Mouse (Mus musculus) ES-E14 (cell line): ENCODE measurements around the gene Vma21. TPM values are rescaled to one million over a fixed set of nuclear protein-coding genes. Genes with fewer than 3 reads are reported as not detected.
A peak's percentile ranks its signal among the peaks of the same experiment; 100 is the strongest.

Source experiments
- DNase-seq: peaks from one replicate; pipeline ENCODE4 v3.0.0-alpha.2; 2013; ENCODE audit warnings: low read depth, low spot score
- H3K27ac ChIP-seq: 2 replicates; pipeline ENCODE4 v1.5.1; 2012; ENCODE audit warnings: low read depth, mild to moderate bottlenecking, low read length, moderate library complexity, mixed read lengths; ENCODE audit not compliant: poor library complexity, insufficient read depth, severe bottlenecking
- H3K36me3 ChIP-seq: 2 replicates; pipeline ENCODE4 v1.6.1; 2012; ENCODE audit warnings: mild to moderate bottlenecking, low read length, moderate library complexity, mixed read lengths; ENCODE audit not compliant: control insufficient read depth, poor library complexity, insufficient read depth, severe bottlenecking
- H3K4me1 ChIP-seq, 2 experiments: fragments of 150-350 bp in 1 of 2; sonication (generic) in 1 of 2; 2 replicates each; pipeline ENCODE4 v1.6.1; 2012; ENCODE audit warnings: low read length in 2 of 2, mild to moderate bottlenecking in 1 of 2, mixed read lengths in 1 of 2; ENCODE audit not compliant: control insufficient read depth in 2 of 2, insufficient read depth in 2 of 2, poor library complexity in 1 of 2
- H3K4me3 ChIP-seq, 2 experiments: fragments of 150-350 bp in 1 of 2; sonication (generic) in 1 of 2; 2 replicates each; pipeline ENCODE4 v1.5.1; 2012; ENCODE audit warnings: low read length in 2 of 2, low read depth in 1 of 2, mild to moderate bottlenecking in 1 of 2, mixed read lengths in 1 of 2; ENCODE audit not compliant: insufficient read depth in 1 of 2, poor library complexity in 1 of 2, severe bottlenecking in 1 of 2
- H3K9ac ChIP-seq: 2 replicates; pipeline ENCODE4 v1.6.1; 2012; ENCODE audit warnings: low read depth, mild to moderate bottlenecking, low read length, mixed read lengths; ENCODE audit not compliant: poor library complexity, insufficient read depth, severe bottlenecking
- H3K9me3 ChIP-seq: fragments of 150-350 bp; sonication (generic); 2 replicates; pipeline ENCODE4 v1.6.1; 2012; ENCODE audit warnings: low read depth, mild to moderate bottlenecking, low read length; ENCODE audit not compliant: control insufficient read depth, insufficient read depth
- CHD2 ChIP-seq: IDR thresholded peaks from 2 replicates; pipeline ENCODE4 v1.6.1; 2014; ENCODE audit warnings: mild to moderate bottlenecking, low read depth, low read length, inconsistent platforms
- HCFC1 ChIP-seq: IDR thresholded peaks from 2 replicates; pipeline ENCODE4 v1.6.1; 2012; ENCODE audit warnings: low read length, inconsistent platforms, borderline replicate concordance; ENCODE audit not compliant: insufficient read depth
- MAFK ChIP-seq: IDR thresholded peaks from 2 replicates; pipeline ENCODE4 v1.6.1; 2014; ENCODE audit warnings: mild to moderate bottlenecking, low read depth, low read length, inconsistent platforms; ENCODE audit not compliant: insufficient read depth
- ZC3H11A ChIP-seq: IDR thresholded peaks from 2 replicates; pipeline ENCODE4 v1.6.1; 2012; ENCODE audit warnings: low read depth, mild to moderate bottlenecking, inconsistent platforms, low read length, borderline replicate concordance
- ZNF384 ChIP-seq: IDR thresholded peaks from 2 replicates; pipeline ENCODE4 v1.6.1; 2012; ENCODE audit warnings: low read depth, low read length, inconsistent platforms
- in situ Hi-C, 2 experiments: fragments of 600-800 bp; cut with MboI; formaldehyde crosslinking; loops; one replicate each; pipeline ENCODE4 v1.15.1; 2025; ENCODE audit warnings: low sequenced_read_pairs in 2 of 2, inconsistent platforms in 1 of 2; ENCODE audit not compliant: unreplicated experiment in 2 of 2
- total RNA-seq: library from RNA; depleted of rRNA; stranded (reverse); fragments of 300-350 nt; gene quantifications from 2 replicates; pipeline ENCODE4 v1.2.3, GENCODE M21; 2012

Vma21 gene
- total RNA-seq, 1 experiment = 7.5 TPM

DNA sequence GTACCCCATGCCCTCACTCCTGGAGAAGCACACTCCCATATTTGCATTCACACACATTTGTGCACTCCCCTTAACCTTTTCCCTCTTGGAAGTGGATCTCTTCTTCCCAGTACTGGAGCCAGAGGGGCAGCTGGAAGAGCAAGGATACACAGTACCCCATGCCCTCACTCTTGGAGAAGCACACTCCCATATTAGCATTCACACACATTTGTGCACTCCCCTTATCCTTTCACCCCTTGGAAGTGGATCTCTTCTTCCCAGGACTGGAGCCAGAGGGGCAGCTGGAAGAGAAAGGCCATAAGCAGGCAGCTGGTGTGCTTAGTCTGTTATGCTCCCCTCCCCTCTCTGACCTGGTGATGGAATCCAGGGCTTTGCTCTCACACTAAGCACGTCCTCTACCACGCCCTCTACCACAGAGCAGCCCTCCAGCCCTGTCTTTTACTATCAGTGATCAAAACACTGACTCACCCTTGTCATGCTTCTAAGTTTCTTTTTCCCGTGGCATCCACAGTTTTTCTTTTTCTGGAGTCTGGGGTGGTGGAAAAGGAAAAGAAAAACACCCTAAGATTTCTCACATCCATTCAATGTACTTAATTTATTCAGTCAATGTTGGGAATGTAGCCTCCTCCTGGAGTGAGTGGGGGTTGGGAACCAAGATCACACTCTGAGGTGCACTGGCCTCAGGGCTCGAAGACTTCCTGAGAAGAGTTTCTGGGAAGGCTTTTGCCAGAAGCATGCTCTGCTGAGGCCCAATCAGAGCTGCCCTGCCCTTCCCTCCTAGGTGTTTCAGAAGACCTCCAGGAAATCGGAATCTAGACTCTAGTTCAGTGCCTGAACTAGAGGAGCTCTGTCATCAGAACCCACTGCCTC is 3.5 kb upstream of the Vma21 start:
- in situ Hi-C loops = no loop called here
- Histone ChIP-seq H3K36me3 (no peaks in the 10 kb centered on the region), H3K9ac (no peak overlapping the region), H3K27ac (no peak overlapping the region; the same call in 1 of the 2 replicates), H3K4me1 (no peaks in the 10 kb centered on the region), H3K9me3 (no peaks in the 10 kb centered on the region), H3K4me3 (no peak overlapping the region)
- peak; percentile 13 for DNase-seq
- no peak for TF ChIP-seq MAFK
- no peak for TF ChIP-seq CHD2

DNA sequence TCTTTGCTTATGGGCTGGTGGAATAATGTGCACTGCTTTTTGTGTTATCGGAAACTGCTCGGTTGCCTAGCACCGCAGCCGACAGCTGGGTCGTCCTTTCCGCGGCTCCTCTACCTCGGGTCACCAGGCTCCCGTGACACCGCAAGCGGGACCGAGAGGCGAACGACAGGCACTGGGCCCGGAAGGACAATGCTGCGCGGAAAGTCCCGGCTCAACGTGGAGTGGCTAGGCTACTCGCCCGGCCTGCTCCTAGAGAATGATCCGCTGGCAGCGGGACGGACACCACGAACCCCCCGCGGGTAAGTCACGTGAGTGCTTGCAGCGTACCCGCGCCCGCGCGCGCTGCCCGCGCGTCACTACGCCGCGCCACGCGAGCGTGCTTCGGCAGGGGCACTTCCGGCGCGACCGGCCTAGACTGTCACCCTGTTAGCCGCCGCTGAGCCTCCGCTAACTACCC is 705 bp downstream of the Vma21 start:
- Histone ChIP-seq H3K27ac (no peak overlapping the region), H3K9ac (peak overlapping the region; percentile 93), H3K4me1 (no peaks in the 10 kb centered on the region), H3K4me3 (peak overlapping the region; percentile 83 to 96), H3K9me3 (no peaks in the 10 kb centered on the region), H3K36me3 (no peaks in the 10 kb centered on the region)
- peak; percentile 28 for DNase-seq
- in situ Hi-C loops = no loop called here
- TF ChIP-seq HCFC1 = peak; percentile 62; the same call in 1 of the 2 replicates
- TF ChIP-seq MAFK = no peak

DNA sequence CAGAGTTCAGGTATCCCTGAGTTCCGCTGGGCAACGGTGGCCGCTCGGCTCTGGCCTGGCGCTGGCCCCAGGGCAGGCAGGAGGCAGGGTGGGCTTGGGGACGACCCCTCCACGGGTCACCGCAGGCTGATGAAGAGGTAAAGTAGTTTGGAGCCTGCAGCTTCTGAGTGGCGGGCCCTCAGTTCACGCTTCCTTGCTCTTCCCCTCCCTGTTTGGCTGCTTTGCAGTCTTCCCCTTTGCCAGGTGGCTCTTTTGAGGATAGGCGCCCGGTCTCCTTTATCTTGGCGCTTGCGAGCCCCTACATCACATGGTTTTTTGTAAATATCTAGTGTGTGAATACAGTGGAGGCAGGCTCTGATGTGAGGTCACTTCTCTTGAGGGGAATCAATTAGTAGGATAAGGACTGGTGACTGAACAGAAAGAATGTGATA is 1.2 kb downstream of the Vma21 start:
- no peak for TF ChIP-seq ZC3H11A
- TF ChIP-seq ZNF384 = no peak
- TF ChIP-seq HCFC1 = no peak
- no peak for TF ChIP-seq CHD2
- no peak for TF ChIP-seq MAFK
- Histone ChIP-seq H3K9me3 (no peaks in the 10 kb centered on the region), H3K4me3 (peak overlapping the region; percentile 83 to 96), H3K9ac (peak overlapping the region; percentile 93), H3K27ac (no peak overlapping the region), H3K36me3 (no peaks in the 10 kb centered on the region), H3K4me1 (no peaks in the 10 kb centered on the region)
- in situ Hi-C loops = no loop called here
- peak; percentile 6 for DNase-seq

DNA sequence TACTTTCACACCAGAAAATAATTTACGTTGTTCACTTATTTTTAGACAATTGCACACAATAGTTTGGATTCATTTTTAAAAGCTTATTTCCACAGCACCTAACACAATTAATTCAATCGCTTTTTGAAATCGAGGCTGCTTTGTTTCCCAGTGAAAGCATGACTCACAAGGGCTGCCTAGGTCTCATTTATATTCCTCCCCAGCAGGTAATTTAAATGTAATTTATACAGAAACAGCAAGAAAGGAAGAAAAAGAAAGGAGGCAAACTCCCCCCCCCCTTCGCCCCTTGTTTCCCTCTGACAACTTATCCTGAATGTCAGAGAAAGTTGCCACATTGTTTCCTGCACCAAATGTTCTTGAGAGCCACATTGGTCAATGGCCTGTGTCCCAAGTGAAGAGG is 23.2 kb downstream of the Vma21 start:
- TF ChIP-seq CHD2 (no peak), ZNF384 (no peak), ZC3H11A (no peak), MAFK (no peak), HCFC1 (no peak)

DNA sequence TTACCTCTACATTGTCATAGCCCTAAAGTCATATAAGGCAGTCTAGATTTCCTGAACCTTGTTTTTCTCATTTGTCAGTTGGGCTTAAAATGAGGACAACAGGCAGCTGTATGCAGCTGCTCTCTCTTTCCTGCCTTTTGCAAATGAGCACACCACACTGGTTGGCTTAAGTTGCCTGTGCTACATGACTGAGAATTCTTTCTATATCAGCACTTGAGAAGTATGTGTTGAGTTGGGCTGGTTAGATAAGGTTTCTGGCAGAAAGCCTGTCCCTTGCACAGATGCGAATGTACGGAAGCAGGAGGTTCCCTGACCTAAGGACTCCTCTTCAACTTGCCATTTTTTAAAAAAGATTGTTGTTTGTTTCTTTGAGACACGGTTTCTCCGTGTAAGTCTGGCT is 31.0 kb downstream of the Vma21 start:
- Histone ChIP-seq H3K4me1 (no peaks in the 10 kb centered on the region), H3K36me3 (no peaks in the 10 kb centered on the region), H3K27ac (no peak overlapping the region), H3K9ac (no peak overlapping the region), H3K4me3 (no peak overlapping the region), H3K9me3 (no peaks in the 10 kb centered on the region)
- no peak for TF ChIP-seq ZC3H11A
- TF ChIP-seq CHD2 = no peak
- TF ChIP-seq MAFK = no peak
- no peak for TF ChIP-seq HCFC1
- no peak for TF ChIP-seq ZNF384
- no peak for DNase-seq
- in situ Hi-C loops = no loop called here

More for the DNA sequence above, 23.2 kb downstream of the Vma21 start:
- DNase-seq = no peak
- Histone ChIP-seq H3K36me3 (no peaks in the 10 kb centered on the region), H3K4me3 (no peak overlapping the region), H3K27ac (no peak overlapping the region), H3K4me1 (no peaks in the 10 kb centered on the region), H3K9ac (no peak overlapping the region), H3K9me3 (no peaks in the 10 kb centered on the region)
- in situ Hi-C loops = no loop called here
